Mouse (Mus musculus) CH12.LX (cell line): Measurements from ENCODE around the gene Itih5. TPM values are rescaled to one million over a fixed set of nuclear protein-coding genes. Genes with fewer than 3 reads are reported as not detected.

Experiments
- DNase-seq: peaks from one replicate; pipeline ENCODE4 v3.0.0-alpha.2; 2013; ENCODE audit errors: extremely low read depth
- H3K27ac ChIP-seq: 2 replicates; pipeline ENCODE4 v1.5.1; 2012; ENCODE audit warnings: low read depth, mild to moderate bottlenecking, control low read depth, moderate library complexity; ENCODE audit not compliant: insufficient read depth
- H3K27me3 ChIP-seq: replicated peaks from 2 replicates; pipeline ENCODE3; 2012; ENCODE audit warnings: inconsistent platforms
- H3K36me3 ChIP-seq, 2 experiments: replicated peaks in 1 of 2; 2 replicates each; pipeline versions ENCODE3 to v1.6.1; 2012; ENCODE audit warnings: inconsistent platforms in 1 of 2, low read length in 1 of 2, mild to moderate bottlenecking in 1 of 2, mixed read lengths in 1 of 2, moderate library complexity in 1 of 2; ENCODE audit not compliant: control insufficient read depth in 1 of 2, insufficient read depth in 1 of 2
- H3K4me1 ChIP-seq, 2 experiments: 2 replicates each; pipeline ENCODE4 v1.6.1; 2012; ENCODE audit warnings: inconsistent platforms in 1 of 2, moderate library complexity in 1 of 2; ENCODE audit not compliant: insufficient read depth in 2 of 2, control insufficient read depth in 1 of 2
- H3K4me2 ChIP-seq: 2 replicates; pipeline ENCODE4 v1.6.1; 2012; ENCODE audit warnings: low read depth, mild to moderate bottlenecking, control low read depth; ENCODE audit not compliant: poor library complexity, insufficient read depth, severe bottlenecking
- H3K4me3 ChIP-seq, 3 experiments: fragments of 150-350 bp in 1 of 3; sonication (generic) in 1 of 3; replicated peaks in 1 of 3; 2 replicates each; pipeline versions ENCODE3 to v1.5.1; 2011 to 2012; ENCODE audit warnings: low read depth in 2 of 3, low read length in 2 of 3, mild to moderate bottlenecking in 2 of 3, moderate library complexity in 2 of 3, control low read depth in 1 of 3, improper control_type of control experiment in 1 of 3, inconsistent platforms in 1 of 3, mixed read lengths in 1 of 3; ENCODE audit not compliant: poor library complexity in 1 of 3
- H3K79me2 ChIP-seq: replicated peaks from 2 replicates; pipeline ENCODE4 v1.6.1; 2012; ENCODE audit warnings: mild to moderate bottlenecking, moderate library complexity; ENCODE audit not compliant: control insufficient read depth, poor library complexity, insufficient read depth, severe bottlenecking; ENCODE audit errors: extremely low read depth
- H3K9ac ChIP-seq: 2 replicates; pipeline ENCODE4 v1.6.1; 2012; ENCODE audit warnings: low read depth, mild to moderate bottlenecking, control low read depth, moderate library complexity; ENCODE audit not compliant: insufficient read depth
- H3K9me3 ChIP-seq: replicated peaks from 2 replicates; pipeline ENCODE3; 2012; ENCODE audit warnings: low read length, inconsistent platforms, mixed read lengths
- BHLHE40 ChIP-seq: IDR thresholded peaks from 2 replicates; pipeline ENCODE4 v1.6.1; 2011; ENCODE audit warnings: mild to moderate bottlenecking, low read depth, low read length, improper control_type of control experiment
- CTCF ChIP-seq, 2 experiments: IDR thresholded peaks in 1 of 2; conservative IDR thresholded peaks in 1 of 2; 2 replicates each; pipeline ENCODE4 v1.5.1; 2011 to 2012; ENCODE audit warnings: low read depth in 2 of 2, low read length in 2 of 2, improper control_type of control experiment in 1 of 2, inconsistent platforms in 1 of 2, mild to moderate bottlenecking in 1 of 2, moderate library complexity in 1 of 2
- E2F4 ChIP-seq: IDR thresholded peaks from 2 replicates; pipeline ENCODE4 v1.6.1; 2011; ENCODE audit warnings: low read depth, low read length, improper control_type of control experiment; ENCODE audit not compliant: insufficient replicate concordance
- EP300 ChIP-seq: IDR thresholded peaks from 2 replicates; pipeline ENCODE4 v1.6.1; 2011; ENCODE audit warnings: low read length, improper control_type of control experiment
- ETS1 ChIP-seq: conservative IDR thresholded peaks from 2 replicates; pipeline ENCODE4 v1.6.1; 2012; ENCODE audit warnings: low read depth, mild to moderate bottlenecking, inconsistent platforms, low read length, improper control_type of control experiment, moderate library complexity
- IRF4 ChIP-seq: IDR thresholded peaks from 2 replicates; pipeline ENCODE4 v1.6.1; 2014; ENCODE audit warnings: low read depth, mild to moderate bottlenecking, inconsistent platforms, low read length, improper control_type of control experiment
- KAT2A ChIP-seq: IDR thresholded peaks from 2 replicates; pipeline ENCODE4 v1.6.1; 2012; ENCODE audit warnings: low read length, improper control_type of control experiment, inconsistent platforms; ENCODE audit not compliant: insufficient replicate concordance
- MAX ChIP-seq: IDR thresholded peaks from 2 replicates; pipeline ENCODE4 v1.6.1; 2011; ENCODE audit warnings: low read length, improper control_type of control experiment
- MYC ChIP-seq: IDR thresholded peaks from 2 replicates; pipeline ENCODE4 v1.6.1; 2011; ENCODE audit warnings: low read depth, mild to moderate bottlenecking, improper control_type of control experiment, low read length
- NELFE ChIP-seq: IDR thresholded peaks from 2 replicates; pipeline ENCODE4 v1.6.1; 2011; ENCODE audit warnings: low read depth, low read length, improper control_type of control experiment
- NRF1 ChIP-seq: IDR thresholded peaks from 2 replicates; pipeline ENCODE4 v1.6.1; 2014; ENCODE audit warnings: low read depth, mild to moderate bottlenecking, inconsistent platforms, low read length, improper control_type of control experiment, moderate library complexity
- PAX5 ChIP-seq: IDR thresholded peaks from 2 replicates; pipeline ENCODE4 v1.6.1; 2012; ENCODE audit warnings: low read length, inconsistent platforms, mixed read lengths
- POLR2A ChIP-seq: IDR thresholded peaks from 2 replicates; pipeline ENCODE4 v1.6.1; 2011; ENCODE audit warnings: low read depth, mild to moderate bottlenecking, improper control_type of control experiment, low read length
- POLR2AphosphoS2 ChIP-seq: IDR thresholded peaks from 2 replicates; pipeline ENCODE4 v1.6.1; 2011; ENCODE audit warnings: low read depth, low read length, improper control_type of control experiment
- RCOR1 ChIP-seq: conservative IDR thresholded peaks from 2 replicates; pipeline ENCODE4 v1.6.1; 2012; ENCODE audit warnings: low read depth, mild to moderate bottlenecking, inconsistent platforms, low read length, improper control_type of control experiment
- SIN3A ChIP-seq: IDR thresholded peaks from 2 replicates; pipeline ENCODE4 v1.6.1; 2012; ENCODE audit warnings: low read length, improper control_type of control experiment, inconsistent platforms
- SMC3 ChIP-seq: IDR thresholded peaks from 2 replicates; pipeline ENCODE4 v1.6.1; 2011; ENCODE audit warnings: low read depth, low read length, improper control_type of control experiment
- TBP ChIP-seq: conservative IDR thresholded peaks from 2 replicates; pipeline ENCODE4 v1.6.1; 2011; ENCODE audit warnings: low read depth, low read length, improper control_type of control experiment
- ZC3H11A ChIP-seq: IDR thresholded peaks from 2 replicates; pipeline ENCODE4 v1.6.1; 2012; ENCODE audit warnings: low read depth, mild to moderate bottlenecking, inconsistent platforms, low read length, improper control_type of control experiment
- ZKSCAN1 ChIP-seq: IDR thresholded peaks from 2 replicates; pipeline ENCODE4 v1.6.1; 2012; ENCODE audit warnings: low read depth, inconsistent platforms, low read length, improper control_type of control experiment, borderline replicate concordance
- dilution Hi-C: fragments of 300-500 bp; cut with MboI; formaldehyde crosslinking; loops from 2 replicates; pipeline ENCODE4 v1.14.3; 2020; ENCODE audit warnings: low sequenced_read_pairs; ENCODE audit not compliant: extremely low pct_unique_long_range_greater_than_20kb, extremely low pct_ligation_motif_present
- in situ Hi-C: fragments of 300-500 bp; cut with MboI; formaldehyde crosslinking; loops from 3 replicates; pipeline ENCODE4 v1.14.3; 2019; ENCODE audit warnings: low sequenced_read_pairs, low pct_ligation_motif_present, low pct_unique_long_range_greater_than_20kb, mixed read lengths
- polyA plus RNA-seq: library from polyadenylated mRNA; unstranded; fragments of >175 nt; gene quantifications from 2 replicates; pipeline ENCODE4 v1.2.1, GENCODE M21; 2012; ENCODE audit warnings: low read depth; ENCODE audit not compliant: insufficient read length
- total RNA-seq, 2 experiments: library from RNA; depleted of rRNA; stranded (reverse); fragments of 300-350 nt in 1 of 2; fragments of >200 nt in 1 of 2; gene quantifications; 2 replicates each; pipeline ENCODE4 v1.2.3; 2012 to 2014

Itih5 gene
- total and polyA plus RNA-seq, 3 experiments, result 0.08 to 0.30 (median 0.11) TPM

DNA sequence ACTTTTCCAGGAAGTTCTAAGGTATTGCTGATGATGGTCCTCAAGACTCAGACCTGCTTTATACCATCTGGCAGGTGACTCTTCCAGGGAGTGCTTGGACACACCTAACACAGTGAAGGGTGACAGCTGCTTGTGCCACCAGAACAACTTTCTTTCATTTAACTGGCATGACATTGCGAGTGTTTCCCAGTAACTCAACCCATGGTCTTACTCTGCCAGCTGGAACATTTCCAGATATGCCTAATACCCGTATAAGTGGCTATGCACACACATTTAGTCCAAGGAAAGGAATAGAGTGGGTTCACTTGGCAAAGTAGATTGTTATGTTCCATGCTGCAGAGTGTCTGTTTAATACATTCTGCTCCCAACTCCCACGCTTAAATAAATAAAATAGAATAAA lies 50.9 kb downstream of the Itih5 start:
- H3K79me2 ChIP-seq, result no peaks in the 10 kb centered on the region
- TF ChIP-seq ETS1 (no peak), POLR2AphosphoS2 (no peak), POLR2A (no peak), EP300 (no peak), E2F4 (no peak), CTCF (conservative IDR thresholded peaks at IDR 0.05 in 1 of 2, IDR thresholded peaks at IDR 0.05 in 1 of 2; ENCODE audit: low read depth in 2 of 2, low read length in 2 of 2) (no peak), KAT2A (no peak), RCOR1 (no peak), PAX5 (no peak), MYC (no peak), SMC3 (no peak), SIN3A (no peak), MAX (no peak), NELFE (no peak), NRF1 (no peak)
- no peaks in the 10 kb centered on the region for H3K27me3 ChIP-seq
- no peaks in the 10 kb centered on the region for H3K9me3 ChIP-seq
- H3K4me2 ChIP-seq, result no peak overlapping the region
- H3K36me3 ChIP-seq, result no peaks in the 10 kb centered on the region
- in situ Hi-C loops, result no loop called here
- no peak overlapping the region for H3K4me3 ChIP-seq
- no peaks in the 10 kb centered on the region for H3K4me1 ChIP-seq
- dilution Hi-C loops, result no loop called here
- no peak for DNase-seq
- no peak overlapping the region for H3K9ac ChIP-seq
- no peak overlapping the region for H3K27ac ChIP-seq

- in situ Hi-C loops, result no loop called here
- H3K4me2 ChIP-seq, result no peak overlapping the region
These were observed 60.1 kb downstream of the Itih5 start for GRCm38 (mm10) chr2:10213468-10213867.

More at GRCm38 (mm10) chr2:10213468-10213867, 60.1 kb downstream of the Itih5 start:
- Histone ChIP-seq H3K27ac (no peak overlapping the region), H3K4me3 (no peak overlapping the region), H3K79me2 (no peaks in the 10 kb centered on the region), H3K9ac (no peak overlapping the region), H3K27me3 (no peaks in the 10 kb centered on the region), H3K36me3 (no peaks in the 10 kb centered on the region)
- no peak for DNase-seq
- dilution Hi-C loops, result no loop called here
- TF ChIP-seq RCOR1, result no peak
- no peak for TF ChIP-seq BHLHE40
- TF ChIP-seq TBP, result no peak
- no peak for TF ChIP-seq POLR2A
- TF ChIP-seq IRF4, result no peak
- no peak for TF ChIP-seq ZKSCAN1
- TF ChIP-seq ZC3H11A, result no peak
- no peak for TF ChIP-seq MYC
- TF ChIP-seq, all 38 proteins: peak for 0
- H3K9me3 ChIP-seq, result no peaks in the 10 kb centered on the region
- H3K4me1 ChIP-seq, result peaks cover 0 to 8% of the 10 kb centered on the region in 2 experiments; a peak in 2 of 4 replicates
